Mouse (Mus musculus) G1E (cell line): ENCODE measurements around the gene Uba3.

Experiments
- CTCF ChIP-seq: IDR thresholded peaks from 2 replicates; pipeline ENCODE4 v1.5.1; 2012; ENCODE audit warnings: low read depth, low read length, inconsistent platforms, mixed read lengths
- GATA1 ChIP-seq: IDR thresholded peaks from 2 replicates; pipeline ENCODE4 v1.6.1; 2012; ENCODE audit warnings: borderline replicate concordance, low read length, inconsistent platforms, mixed read lengths
- GATA2 ChIP-seq: IDR thresholded peaks from 2 replicates; pipeline ENCODE4 v1.6.1; 2012; ENCODE audit warnings: low read depth, low read length, inconsistent platforms, borderline replicate concordance
- POLR2AphosphoS5 ChIP-seq: IDR thresholded peaks from 2 replicates; pipeline ENCODE4 v1.6.1; 2012; ENCODE audit warnings: low read depth, low read length, inconsistent platforms; ENCODE audit not compliant: insufficient replicate concordance
- TAL1 ChIP-seq: conservative IDR thresholded peaks from 2 replicates; pipeline ENCODE4 v1.6.1; 2012; ENCODE audit warnings: low read depth, low read length, inconsistent platforms, mixed read lengths

DNA sequence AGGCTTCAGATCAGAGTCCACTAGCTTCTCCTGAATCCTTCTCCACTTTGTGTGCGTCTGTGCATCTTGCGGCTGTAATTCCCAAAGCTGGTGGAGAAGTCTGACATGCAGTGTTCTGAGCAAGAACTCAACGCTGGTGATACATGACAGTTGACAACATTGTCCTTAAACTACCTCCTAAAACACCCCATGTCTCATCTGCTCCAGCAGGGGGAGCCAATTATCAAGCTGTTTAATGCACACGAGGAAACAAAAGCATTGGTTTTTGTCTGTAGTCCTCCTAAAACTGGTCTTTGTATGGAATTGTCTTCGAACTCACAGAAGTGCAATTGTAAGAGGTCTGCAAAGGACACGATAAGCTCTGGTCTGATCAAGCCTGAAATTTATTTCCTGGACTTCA lies 45.5 kb upstream of the Uba3 start:
- TF ChIP-seq CTCF (peak; percentile 25; the same call in 1 of the 2 replicates), POLR2AphosphoS5 (no peak), TAL1 (no peak), GATA1 (no peak), GATA2 (no peak)
